Comparison of ENCODE assay signal across 26 mouse cellular contexts in genomic region chr11:99562580-99562979, GRCm38 (mm10). TPM values are rescaled to one million over a fixed set of nuclear protein-coding genes. Genes with fewer than 3 reads are reported as not detected.
"Had no signal": no experiment of that assay in that cellular context is flagged by ENCODE, and none has a peak within 500 bp of the region (broad histone marks: within the 10 kb centered on the region; RNA-seq: fewer than 3 reads in every experiment).

No protein-coding gene starts in this region.

- DNase-seq: retina, postnatal 1 day; right cerebral cortex, adult 18-20 months; right cerebral cortex, postnatal 14 days; right cerebral cortex, postnatal 25 days; right cerebral cortex, postnatal 4 days; spleen, adult 18-20 months; thymus, adult 18-20 months; thymus, adult 2 months; thymus, postnatal 14 days; thymus, postnatal 25 days; thymus, postnatal 4 days had no signal

- H3K27me3 ChIP-seq: neural tube, embryonic 12.5 days; neural tube, embryonic 13.5 days; neural tube, embryonic 15.5 days; stomach, embryonic 15.5 days had no signal

- H3K27ac ChIP-seq: neural tube, embryonic 12.5 days; neural tube, embryonic 13.5 days; neural tube, embryonic 15.5 days; stomach, embryonic 15.5 days; stomach, postnatal 0 days had no signal

- H3K9me3 ChIP-seq: neural tube, embryonic 12.5 days; neural tube, embryonic 13.5 days; neural tube, embryonic 15.5 days; stomach, embryonic 15.5 days had no signal

- H3K36me3 ChIP-seq: neural tube, embryonic 12.5 days; neural tube, embryonic 13.5 days; neural tube, embryonic 15.5 days; stomach, embryonic 15.5 days had no signal

- H3K4me1 ChIP-seq: neural tube, embryonic 12.5 days; neural tube, embryonic 13.5 days; neural tube, embryonic 15.5 days; stomach, embryonic 15.5 days had no signal

- H3K9ac ChIP-seq: neural tube, embryonic 12.5 days; neural tube, embryonic 13.5 days; neural tube, embryonic 15.5 days; stomach, embryonic 15.5 days had no signal

- H3K4me2 ChIP-seq: neural tube, embryonic 12.5 days; neural tube, embryonic 13.5 days; neural tube, embryonic 15.5 days; stomach, embryonic 15.5 days had no signal

- H3K4me3 ChIP-seq: neural tube, embryonic 12.5 days; neural tube, embryonic 13.5 days; neural tube, embryonic 15.5 days; stomach, embryonic 15.5 days had no signal

RNA-seq across cellular contexts. Expression of gene Gm11939, which starts 3.3 kb away (rescaled TPM):
- total RNA-seq: neutrophil, adult 5-6 weeks had no signal
- polyA plus RNA-seq: neural tube, embryonic 11.5 days; neural tube, embryonic 12.5 days; neural tube, embryonic 13.5 days; neural tube, embryonic 14.5 days; neural tube, embryonic 15.5 days; small intestine, adult 2 months; spleen, adult 2 months; stomach, embryonic 14.5 days; stomach, embryonic 15.5 days; stomach, embryonic 16.5 days; stomach, postnatal 0 days; testis, adult 2 months; thymus, adult 2 months; thymus, postnatal 0 days; urinary bladder, adult 2 months had no signal

RNA-seq across cellular contexts. Expression of gene Krtap3-1, which starts 3.9 kb away (rescaled TPM):
- total RNA-seq: neutrophil, adult 5-6 weeks had no signal
- polyA plus RNA-seq: neural tube, embryonic 11.5 days; neural tube, embryonic 12.5 days; neural tube, embryonic 13.5 days; neural tube, embryonic 14.5 days; neural tube, embryonic 15.5 days; spleen, adult 2 months; stomach, embryonic 14.5 days; stomach, embryonic 15.5 days; stomach, embryonic 16.5 days; stomach, postnatal 0 days; thymus, postnatal 0 days; urinary bladder, adult 2 months had no signal

RNA-seq across cellular contexts. Expression of gene Krtap3-2, which starts 5.9 kb away (rescaled TPM):
- total RNA-seq: neutrophil, adult 5-6 weeks had no signal
- polyA plus RNA-seq: neural tube, embryonic 11.5 days; neural tube, embryonic 12.5 days; neural tube, embryonic 13.5 days; neural tube, embryonic 14.5 days; neural tube, embryonic 15.5 days; small intestine, adult 2 months; spleen, adult 2 months; stomach, embryonic 14.5 days; stomach, embryonic 15.5 days; stomach, embryonic 16.5 days; testis, adult 2 months; thymus, postnatal 0 days; urinary bladder, adult 2 months had no signal

RNA-seq across cellular contexts. Expression of gene Krtap3-3, which starts 11.9 kb away (rescaled TPM):
- total RNA-seq: neutrophil, adult 5-6 weeks had no signal
- polyA plus RNA-seq: neural tube, embryonic 11.5 days; neural tube, embryonic 12.5 days; neural tube, embryonic 13.5 days; neural tube, embryonic 14.5 days; neural tube, embryonic 15.5 days; small intestine, adult 2 months; spleen, adult 2 months; stomach, embryonic 14.5 days; stomach, embryonic 15.5 days; stomach, embryonic 16.5 days; stomach, postnatal 0 days; testis, adult 2 months; urinary bladder, adult 2 months had no signal

RNA-seq across cellular contexts. Expression of gene Krtap1-5, which starts 18.2 kb away (rescaled TPM):
- total RNA-seq: neutrophil, adult 5-6 weeks had no signal
- polyA plus RNA-seq: neural tube, embryonic 11.5 days; neural tube, embryonic 12.5 days; neural tube, embryonic 13.5 days; neural tube, embryonic 14.5 days; neural tube, embryonic 15.5 days; small intestine, adult 2 months; spleen, adult 2 months; stomach, embryonic 14.5 days; stomach, embryonic 15.5 days; stomach, embryonic 16.5 days; stomach, postnatal 0 days; testis, adult 2 months; thymus, adult 2 months; thymus, postnatal 0 days had no signal
